Mouse (Mus musculus): Measurements from ENCODE around the gene Dlg2. TPM values are rescaled to one million over a fixed set of nuclear protein-coding genes. Genes with fewer than 3 reads are reported as not detected.

Dlg2 gene
- polyA plus RNA-seq, 1 experiment from 2014 or later: 3.8 TPM

- no peaks in the 10 kb centered on the region for H3K36me3 ChIP-seq
- WGBS: 78% methylated on average over 5 of the region's 5 CpGs
- no peaks in the 10 kb centered on the region for H3K4me1 ChIP-seq
- no peaks in the 10 kb centered on the region for H3K27me3 ChIP-seq (ENCODE audit: insufficient read depth, poor library complexity, severe bottlenecking)
- no peaks in the 10 kb centered on the region for H3K9me3 ChIP-seq
- H3K27ac ChIP-seq: no peak overlapping the region
- H3K4me3 ChIP-seq: no peak overlapping the region
- DNase-seq (ENCODE audit: low spot score): no peak
These were observed 958.3 kb downstream of the Dlg2 start for GRCm38 (mm10) chr7:91434739-91435138.

- no peaks in the 10 kb centered on the region for H3K36me3 ChIP-seq
- H3K4me3 ChIP-seq: no peak overlapping the region
- no peak for DNase-seq (ENCODE audit: low spot score)
- 76% methylated on average over 6 of the region's 6 CpGs for WGBS
- no peaks in the 10 kb centered on the region for H3K27me3 ChIP-seq (ENCODE audit: insufficient read depth, poor library complexity, severe bottlenecking)
- H3K4me1 ChIP-seq: no peaks in the 10 kb centered on the region
- no peak overlapping the region for H3K27ac ChIP-seq
- no peaks in the 10 kb centered on the region for H3K9me3 ChIP-seq
These were observed 963.9 kb downstream of the Dlg2 start for GRCm38 (mm10) chr7:91440326-91440725.

DNA sequence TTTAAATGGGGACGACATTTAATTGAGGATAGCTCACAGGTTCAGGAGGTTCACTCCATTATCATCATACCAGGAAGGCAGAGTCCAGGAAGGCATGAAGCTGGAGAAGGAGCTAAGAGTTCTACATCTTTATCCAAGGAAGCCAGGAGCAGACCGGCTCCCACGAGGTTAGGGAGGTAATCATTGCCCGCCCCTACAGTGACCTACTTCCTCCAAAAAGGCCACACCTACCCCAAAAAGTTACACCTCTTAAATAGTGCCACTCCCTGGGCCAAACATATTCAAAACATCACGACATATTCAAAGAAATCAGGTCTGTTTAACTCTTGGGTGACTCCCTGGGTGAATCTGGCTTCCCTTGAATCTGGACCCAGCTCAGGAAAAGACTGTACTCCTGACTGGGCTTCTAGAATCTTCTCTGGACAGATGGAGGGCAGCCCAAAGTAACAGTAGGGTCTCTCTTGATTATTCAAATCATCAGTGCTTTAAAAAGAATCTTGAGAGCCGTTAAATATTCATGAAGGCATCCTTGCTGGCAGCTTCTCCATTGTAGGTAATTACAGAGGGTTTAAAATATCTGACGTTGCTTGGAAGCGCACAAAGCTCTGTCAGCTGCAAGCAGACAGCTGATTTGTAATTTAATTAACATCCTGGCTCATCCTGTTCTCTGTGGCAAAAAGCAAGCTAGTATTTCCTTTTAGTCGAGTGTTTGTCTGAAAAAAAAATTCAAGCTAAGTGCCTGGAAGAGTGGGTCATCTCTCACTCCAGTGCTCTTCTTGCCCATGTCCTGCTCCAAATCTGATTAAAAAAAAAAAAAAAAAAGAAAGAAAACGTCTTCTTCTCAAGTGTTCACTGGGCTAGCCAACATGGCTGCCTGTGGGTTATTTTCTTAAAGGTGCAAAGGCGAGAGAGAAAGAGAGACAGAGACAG is 966.2 kb downstream of the Dlg2 start:
- no peaks in the 10 kb centered on the region for H3K36me3 ChIP-seq
- 69% methylated on average over 11 of the region's 11 CpGs for WGBS
- no peaks in the 10 kb centered on the region for H3K9me3 ChIP-seq
- H3K27ac ChIP-seq: no peak overlapping the region
- no peaks in the 10 kb centered on the region for H3K4me1 ChIP-seq
- no peak for DNase-seq (ENCODE audit: low spot score)
- H3K4me3 ChIP-seq: no peak overlapping the region
- H3K27me3 ChIP-seq (ENCODE audit: insufficient read depth, poor library complexity, severe bottlenecking): no peaks in the 10 kb centered on the region

DNA sequence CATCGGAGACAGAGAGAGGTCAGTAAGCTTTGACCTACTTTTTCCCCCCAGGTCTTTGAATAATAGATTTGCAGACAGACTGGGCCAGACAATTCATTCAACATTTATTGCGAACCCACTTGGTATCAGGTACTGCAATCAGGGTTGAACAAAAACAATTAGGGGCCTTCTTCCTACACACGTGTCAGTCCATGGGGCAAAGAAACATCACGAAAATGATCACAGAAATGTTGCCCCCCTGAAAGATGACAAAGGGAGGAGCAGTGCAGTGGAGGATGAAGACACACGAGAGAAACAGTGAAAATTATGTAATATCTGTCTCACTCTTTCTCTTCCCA is 966.9 kb downstream of the Dlg2 start:
- Histone ChIP-seq H3K4me3 (no peak overlapping the region), H3K4me1 (no peaks in the 10 kb centered on the region), H3K27me3 (ENCODE audit: insufficient read depth, poor library complexity, severe bottlenecking) (no peaks in the 10 kb centered on the region), H3K9me3 (no peaks in the 10 kb centered on the region), H3K36me3 (no peaks in the 10 kb centered on the region), H3K27ac (no peak overlapping the region)
- DNase-seq (ENCODE audit: low spot score): no peak
- 77% methylated on average over 5 of the region's 5 CpGs for WGBS

DNA sequence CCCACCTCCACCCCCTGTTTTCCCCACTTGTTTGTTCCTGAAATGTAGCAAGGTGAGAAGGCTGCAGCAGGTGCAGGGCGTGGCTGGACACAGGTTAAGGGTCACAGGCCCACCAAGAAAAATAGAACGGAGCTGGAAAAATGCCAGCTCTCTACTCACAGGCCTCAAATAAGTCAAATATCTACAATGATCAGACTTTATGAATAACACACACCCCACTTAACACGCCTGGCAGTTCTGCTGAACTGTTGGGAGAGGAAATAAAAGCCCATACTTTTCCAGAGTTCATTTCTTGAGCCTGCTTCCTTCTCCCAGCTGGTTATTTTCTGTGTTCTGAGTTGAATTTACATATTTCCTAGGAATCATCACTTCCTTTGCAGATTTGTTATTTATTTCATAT is 967.4 kb downstream of the Dlg2 start:
- no peak overlapping the region for H3K27ac ChIP-seq
- 67% methylated on average over 3 of the region's 3 CpGs for WGBS
- H3K4me3 ChIP-seq: no peak overlapping the region
- H3K27me3 ChIP-seq (ENCODE audit: insufficient read depth, poor library complexity, severe bottlenecking): no peaks in the 10 kb centered on the region
- H3K9me3 ChIP-seq: no peaks in the 10 kb centered on the region
- H3K4me1 ChIP-seq: no peaks in the 10 kb centered on the region
- H3K36me3 ChIP-seq: no peaks in the 10 kb centered on the region
- DNase-seq (ENCODE audit: low spot score): no peak

GRCm38 (mm10) chr7:91444728-91445127 is 968.3 kb downstream of the Dlg2 start:
- no peaks in the 10 kb centered on the region for H3K36me3 ChIP-seq
- H3K27me3 ChIP-seq (ENCODE audit: insufficient read depth, poor library complexity, severe bottlenecking): no peaks in the 10 kb centered on the region
- DNase-seq (ENCODE audit: low spot score): no peak
- H3K9me3 ChIP-seq: no peaks in the 10 kb centered on the region
- WGBS: 82% methylated on average over 3 of the region's 3 CpGs
- H3K27ac ChIP-seq: no peak overlapping the region
- H3K4me1 ChIP-seq: no peaks in the 10 kb centered on the region
- H3K4me3 ChIP-seq: no peak overlapping the region

- Histone ChIP-seq H3K27ac (no peak overlapping the region), H3K4me3 (no peak overlapping the region), H3K9me3 (no peaks in the 10 kb centered on the region), H3K4me1 (no peaks in the 10 kb centered on the region), H3K27me3 (ENCODE audit: insufficient read depth, poor library complexity, severe bottlenecking) (no peaks in the 10 kb centered on the region), H3K36me3 (no peaks in the 10 kb centered on the region)
- 17% methylated on average over 1 of the region's 1 CpGs for WGBS
- DNase-seq (ENCODE audit: low spot score): no peak
These were observed 980.3 kb downstream of the Dlg2 start for GRCm38 (mm10) chr7:91456796-91457195.

DNA sequence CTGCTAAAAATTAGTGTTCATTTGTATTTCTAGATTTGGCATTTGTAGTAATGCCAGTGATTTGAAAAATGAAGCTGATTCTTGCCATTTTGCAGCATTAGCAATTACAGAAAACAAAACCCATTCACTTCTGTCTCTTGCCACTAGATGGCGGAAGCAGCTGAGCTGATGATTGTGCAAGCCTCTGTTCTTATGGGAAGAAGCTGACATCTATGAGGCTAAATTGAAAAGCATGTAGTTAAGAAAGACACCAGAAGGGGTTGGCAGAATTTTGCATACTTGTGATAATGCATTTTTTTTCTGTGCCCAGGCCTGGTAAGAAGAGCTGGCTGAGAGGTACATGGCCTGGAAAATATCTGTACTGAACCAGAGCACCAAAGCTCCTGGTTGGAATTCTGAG is 980.7 kb downstream of the Dlg2 start:
- Histone ChIP-seq H3K36me3 (no peaks in the 10 kb centered on the region), H3K4me3 (no peak overlapping the region), H3K4me1 (no peaks in the 10 kb centered on the region), H3K27ac (no peak overlapping the region), H3K9me3 (no peaks in the 10 kb centered on the region), H3K27me3 (ENCODE audit: insufficient read depth, poor library complexity, severe bottlenecking) (no peaks in the 10 kb centered on the region)
- DNase-seq (ENCODE audit: low spot score): no peak
- 0% methylated on average over 1 of the region's 1 CpGs for WGBS

DNA sequence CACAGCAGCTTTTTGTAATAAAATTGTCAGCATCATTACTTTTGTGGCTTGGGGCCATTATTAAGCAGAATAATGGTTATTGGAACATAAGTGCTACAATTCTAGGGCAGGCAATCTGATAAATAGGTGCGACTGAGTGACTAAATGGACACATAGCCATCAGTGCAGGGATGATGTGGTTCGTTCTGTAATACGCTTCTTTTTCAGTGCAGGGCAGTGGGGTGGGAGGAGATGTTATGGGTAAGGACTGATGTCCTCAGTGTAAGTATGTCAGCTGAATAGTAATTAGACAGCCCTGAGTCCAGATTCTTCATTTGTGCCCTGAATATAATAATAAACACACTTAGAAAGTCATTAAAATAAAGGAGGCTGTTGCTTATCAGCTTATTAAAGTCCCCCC is 984.9 kb downstream of the Dlg2 start:
- no peak for DNase-seq (ENCODE audit: low spot score)
- no peak overlapping the region for H3K27ac ChIP-seq

DNA sequence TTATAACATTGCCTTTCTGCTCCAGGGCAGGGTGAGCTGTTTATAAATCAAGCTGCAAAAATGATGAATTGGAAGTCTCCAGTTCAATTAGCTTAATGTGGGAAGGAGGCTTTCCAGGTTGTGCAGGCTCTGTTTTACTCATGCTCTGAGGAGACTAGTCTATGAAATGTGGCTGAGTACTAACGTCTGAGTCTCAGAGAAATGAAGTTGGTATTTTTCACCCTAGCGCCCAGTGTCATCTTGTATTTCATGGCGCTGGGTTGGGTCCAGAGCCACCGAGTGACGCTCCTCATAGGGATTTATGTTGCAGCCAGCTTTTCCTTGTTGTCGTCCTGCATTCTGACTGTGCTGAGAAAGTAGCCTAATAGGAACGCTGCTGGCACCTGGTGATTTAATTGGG is 986.8 kb downstream of the Dlg2 start:
- no peaks in the 10 kb centered on the region for H3K36me3 ChIP-seq
- no peak overlapping the region for H3K4me3 ChIP-seq
- DNase-seq (ENCODE audit: low spot score): no peak
- H3K27me3 ChIP-seq (ENCODE audit: insufficient read depth, poor library complexity, severe bottlenecking): no peaks in the 10 kb centered on the region
- no peaks in the 10 kb centered on the region for H3K9me3 ChIP-seq
- no peaks in the 10 kb centered on the region for H3K4me1 ChIP-seq
- H3K27ac ChIP-seq: no peak overlapping the region
- 63% methylated on average over 7 of the region's 7 CpGs for WGBS

More for the DNA sequence above, 984.9 kb downstream of the Dlg2 start:
- Histone ChIP-seq H3K36me3 (no peaks in the 10 kb centered on the region), H3K9me3 (no peaks in the 10 kb centered on the region), H3K4me1 (no peaks in the 10 kb centered on the region), H3K4me3 (no peak overlapping the region), H3K27me3 (ENCODE audit: insufficient read depth, poor library complexity, severe bottlenecking) (no peaks in the 10 kb centered on the region)
- WGBS: 82% methylated on average over 3 of the region's 3 CpGs

GRCm38 (mm10) chr7:91467061-91467460 is 990.6 kb downstream of the Dlg2 start:
- no peaks in the 10 kb centered on the region for H3K9me3 ChIP-seq
- 67% methylated on average over 3 of the region's 3 CpGs for WGBS

DNA sequence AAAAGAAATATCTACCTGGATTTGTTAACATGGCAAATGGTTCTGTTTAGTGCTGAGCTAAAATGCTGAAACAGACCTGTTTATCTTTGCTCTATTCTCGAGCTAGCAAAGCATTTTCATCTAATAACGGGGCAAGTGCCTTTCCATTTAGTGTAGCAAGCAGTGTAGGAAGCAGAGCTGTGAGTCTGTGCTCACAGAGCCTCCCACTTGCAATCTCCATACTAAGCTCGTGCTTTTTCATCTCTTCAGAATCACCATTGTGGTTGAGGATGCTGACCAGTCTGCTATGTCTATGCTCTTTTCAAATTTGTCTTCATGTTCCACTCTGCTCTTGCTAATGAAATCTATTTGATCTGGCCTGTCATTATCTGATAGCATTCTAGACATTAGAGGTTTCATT is 1002.7 kb downstream of the Dlg2 start:
- Histone ChIP-seq H3K4me3 (no peak overlapping the region), H3K9me3 (no peaks in the 10 kb centered on the region), H3K27me3 (ENCODE audit: insufficient read depth, poor library complexity, severe bottlenecking) (no peaks in the 10 kb centered on the region), H3K4me1 (no peaks in the 10 kb centered on the region), H3K36me3 (no peaks in the 10 kb centered on the region), H3K27ac (no peak overlapping the region)
- WGBS: 69% methylated on average over 3 of the region's 3 CpGs
- no peak for DNase-seq (ENCODE audit: low spot score)

More at GRCm38 (mm10) chr7:91467061-91467460, 990.6 kb downstream of the Dlg2 start:
- Histone ChIP-seq H3K4me1 (no peaks in the 10 kb centered on the region), H3K36me3 (no peaks in the 10 kb centered on the region), H3K27me3 (ENCODE audit: insufficient read depth, poor library complexity, severe bottlenecking) (no peaks in the 10 kb centered on the region), H3K4me3 (no peak overlapping the region), H3K27ac (no peak overlapping the region)
- DNase-seq (ENCODE audit: low spot score): no peak

- no peaks in the 10 kb centered on the region for H3K27me3 ChIP-seq (ENCODE audit: insufficient read depth, poor library complexity, severe bottlenecking)
- DNase-seq (ENCODE audit: low spot score): no peak
- WGBS: 67% methylated on average over 1 of the region's 1 CpGs
- no peak overlapping the region for H3K4me3 ChIP-seq
- H3K36me3 ChIP-seq: no peaks in the 10 kb centered on the region
- no peak overlapping the region for H3K27ac ChIP-seq
- no peaks in the 10 kb centered on the region for H3K9me3 ChIP-seq
- H3K4me1 ChIP-seq: no peaks in the 10 kb centered on the region
These were observed 1005.2 kb downstream of the Dlg2 start for GRCm38 (mm10) chr7:91481574-91482197.
